Mouse (Mus musculus) heart, postnatal 4 days (tissue): ENCODE results near the gene Apba1. TPM values are rescaled to one million over a fixed set of nuclear protein-coding genes. Genes with fewer than 3 reads are reported as not detected.

Experiments
- DNase-seq: peaks from one replicate; pipeline ENCODE4 v3.0.0; 2021
- total RNA-seq, 2 experiments: library from RNA; stranded (reverse); gene quantifications; 2 replicates each; pipeline ENCODE4 v1.2.3; 2021

The Apba1 gene
- total RNA-seq, 2 experiments from 2014 or later = 6.4 TPM

- peak; percentile 3 for DNase-seq
Measured at GRCm38 (mm10) chr19:23977901-23978443, 219.3 kb downstream of the Apba1 start.

GRCm38 (mm10) chr19:23980598-23980997, 221.9 kb downstream of the Apba1 start:
- DNase-seq = no peak

- no peak for DNase-seq
Measured at GRCm38 (mm10) chr19:23984186-23984585, 225.5 kb downstream of the Apba1 start.

- DNase-seq = no peak
Measured at GRCm38 (mm10) chr19:23987291-23987690, 228.6 kb downstream of the Apba1 start.

GRCm38 (mm10) chr19:23988166-23988565, 229.5 kb downstream of the Apba1 start:
- DNase-seq = no peak

- DNase-seq = no peak
Measured at GRCm38 (mm10) chr19:23995766-23996399, 237.2 kb downstream of the Apba1 start.

Other genes with a start within 250 kb of the Apba1 start
- not detected for gene 1700028P14Rik, start 106.1 kb upstream of the Apba1 start, total RNA-seq
- 10 to 100 TPM; 24.7 to 25.2 TPM for gene Ptar1, start 71.5 kb upstream of the Apba1 start, total RNA-seq